In genomic region chr16:45610267-45610666, GRCm38 (mm10) we compare ENCODE assay signal across 21 mouse cellular contexts. TPM values are rescaled to one million over a fixed set of nuclear protein-coding genes. Genes with fewer than 3 reads are reported as not detected.
A peak's percentile ranks its signal among the peaks of the same experiment; 100 is the strongest.
DNase-seq lines count a peak whose midpoint lies in the region; ATAC-seq and TF ChIP-seq lines count a peak whose summit lies in the region.
"Had no signal": no experiment of that assay in that cellular context is flagged by ENCODE, and none has a peak within 500 bp of the region (broad histone marks: within the 10 kb centered on the region; RNA-seq: fewer than 3 reads in every experiment).

TSS of gene Gcsam (plus strand) at chr16:45610380.

- H3K4me1 ChIP-seq in lung, embryonic 16.5 days (replicated peaks; ENCODE audit: control insufficient read depth, insufficient read depth, low read length): no peaks in the 10 kb centered on the region
- H3K4me1 ChIP-seq in intestine, postnatal 0 days (replicated peaks; ENCODE audit: control insufficient read depth, insufficient read depth, low read length): no peaks in the 10 kb centered on the region
- H3K4me1 ChIP-seq in stomach, embryonic 15.5 days: no peaks in the 10 kb centered on the region
- no peaks in the 10 kb centered on the region for H3K4me1 ChIP-seq in hindbrain, embryonic 13.5 days (replicated peaks)
- H3K4me1 ChIP-seq: embryonic facial prominence, embryonic 12.5 days; hindbrain, embryonic 15.5 days had no signal

- no peak for TF ChIP-seq CTCF in intestine, postnatal 0 days (IDR thresholded peaks at IDR 0.05; ENCODE audit: low read depth)
- no peak for TF ChIP-seq CTCF in layer of hippocampus, adult 2 months (conservative IDR thresholded peaks at IDR 0.05)

- no peaks in the 10 kb centered on the region for H3K9me3 ChIP-seq in lung, embryonic 16.5 days (ENCODE audit: control insufficient read depth, low read length)
- H3K9me3 ChIP-seq in intestine, postnatal 0 days (ENCODE audit: control insufficient read depth): no peaks in the 10 kb centered on the region
- H3K9me3 ChIP-seq in stomach, embryonic 15.5 days: no peaks in the 10 kb centered on the region
- H3K9me3 ChIP-seq in hindbrain, embryonic 13.5 days: no peaks in the 10 kb centered on the region
- H3K9me3 ChIP-seq: embryonic facial prominence, embryonic 12.5 days; hindbrain, embryonic 15.5 days had no signal

- ATAC-seq in lung, embryonic 16.5 days (ENCODE audit: low read depth): no peak
- peak; percentile 58 to 79; a peak in 3 of 4 replicates for ATAC-seq in hematopoietic stem cell, adult 5-6 weeks (replicated peaks in 1 of 2; ENCODE audit: insufficient read depth in 1 of 2, low FRiP score in 2 of 2, low TSS enrichment in 1 of 2, low read depth in 1 of 2, poor library complexity in 2 of 2, severe bottlenecking in 2 of 2)
- ATAC-seq in intestine, postnatal 0 days: peak; percentile 67
- ATAC-seq in stomach, embryonic 15.5 days (ENCODE audit: insufficient read depth, low FRiP score, low read depth): peak; percentile 56
- no peak for ATAC-seq in hindbrain, embryonic 13.5 days (ENCODE audit: low FRiP score)
- ATAC-seq: forebrain, embryonic 14.5 days had no signal

- no peaks in the 10 kb centered on the region for H3K36me3 ChIP-seq in lung, embryonic 16.5 days (ENCODE audit: control insufficient read depth, insufficient read depth, low read length)
- no peaks in the 10 kb centered on the region for H3K36me3 ChIP-seq in intestine, postnatal 0 days (ENCODE audit: control insufficient read depth, insufficient read depth)
- H3K36me3 ChIP-seq in stomach, embryonic 15.5 days: no peaks in the 10 kb centered on the region
- no peaks in the 10 kb centered on the region for H3K36me3 ChIP-seq in hindbrain, embryonic 13.5 days
- H3K36me3 ChIP-seq: embryonic facial prominence, embryonic 12.5 days; hindbrain, embryonic 15.5 days had no signal

- H3K27me3 ChIP-seq in lung, embryonic 16.5 days (ENCODE audit: control insufficient read depth, insufficient read depth, low read depth, low read length): no peaks in the 10 kb centered on the region
- no peaks in the 10 kb centered on the region for H3K27me3 ChIP-seq in intestine, postnatal 0 days (replicated peaks; ENCODE audit: control insufficient read depth, insufficient read depth, low read length)
- no peaks in the 10 kb centered on the region for H3K27me3 ChIP-seq in stomach, embryonic 15.5 days (replicated peaks)
- H3K27me3 ChIP-seq in hindbrain, embryonic 13.5 days: no peaks in the 10 kb centered on the region
- H3K27me3 ChIP-seq: embryonic facial prominence, embryonic 12.5 days; hindbrain, embryonic 15.5 days had no signal

- no peak within 1 kb of the TSS for H3K4me3 ChIP-seq in lung, embryonic 16.5 days (ENCODE audit: low read length)
- no peak within 1 kb of the TSS for H3K4me3 ChIP-seq in intestine, postnatal 0 days (ENCODE audit: low read depth, low read length)
- H3K4me3 ChIP-seq in stomach, embryonic 15.5 days (replicated peaks): no peak within 1 kb of the TSS
- H3K4me3 ChIP-seq in layer of hippocampus, adult 2 months: no peak within 1 kb of the TSS
- H3K4me3 ChIP-seq in hindbrain, embryonic 13.5 days: no peak within 1 kb of the TSS
- H3K4me3 ChIP-seq: embryonic facial prominence, embryonic 12.5 days; hindbrain, embryonic 15.5 days had no signal

- H3K9ac ChIP-seq in lung, embryonic 16.5 days (ENCODE audit: low read length): no peak within 1 kb of the TSS
- H3K9ac ChIP-seq in intestine, postnatal 0 days (ENCODE audit: low read depth, low read length): no peak within 1 kb of the TSS
- no peak within 1 kb of the TSS for H3K9ac ChIP-seq in stomach, embryonic 15.5 days
- no peak within 1 kb of the TSS for H3K9ac ChIP-seq in hindbrain, embryonic 13.5 days
- H3K9ac ChIP-seq: embryonic facial prominence, embryonic 12.5 days; hindbrain, embryonic 15.5 days had no signal

- DNase-seq in lung, postnatal 36 days: no peak
- DNase-seq in layer of hippocampus, adult 2 months (ENCODE audit: low spot score in 2 of 2): no peak
- DNase-seq: adrenal gland, adult 2 months; cerebellum, adult 2 months; cerebellum, postnatal 36 days; heart, postnatal 10 days; kidney, adult 8-10 months; kidney, postnatal 25 days; lung, adult 2 months; right cerebral cortex, postnatal 14 days; thymus, postnatal 4 days had no signal

- H3K4me2 ChIP-seq in lung, embryonic 16.5 days (ENCODE audit: low read depth, low read length): no peak within 1 kb of the TSS
- H3K4me2 ChIP-seq in intestine, postnatal 0 days (replicated peaks; ENCODE audit: low read depth): no peak within 1 kb of the TSS
- H3K4me2 ChIP-seq in stomach, embryonic 15.5 days: no peak within 1 kb of the TSS
- H3K4me2 ChIP-seq in hindbrain, embryonic 13.5 days: no peak within 1 kb of the TSS
- H3K4me2 ChIP-seq: embryonic facial prominence, embryonic 12.5 days; heart, embryonic 11.5 days; hindbrain, embryonic 15.5 days had no signal

- WGBS in lung, embryonic 16.5 days: 44% methylated on average over 4 of the region's 4 CpGs
- 31% methylated on average over 4 of the region's 4 CpGs for WGBS in intestine, postnatal 0 days
- WGBS in stomach, embryonic 15.5 days: 52% methylated on average over 4 of the region's 4 CpGs
- WGBS in hindbrain, embryonic 13.5 days: 79% methylated on average over 4 of the region's 4 CpGs

- H3K27ac ChIP-seq in lung, embryonic 16.5 days (ENCODE audit: low read length): peak within 1 kb of the TSS; percentile 48; the same call in 1 of the 2 replicates
- H3K27ac ChIP-seq in intestine, postnatal 0 days (ENCODE audit: low read depth, low read length): peak within 1 kb of the TSS; percentile 50
- H3K27ac ChIP-seq in stomach, embryonic 15.5 days: no peak within 1 kb of the TSS
- H3K27ac ChIP-seq in layer of hippocampus, adult 2 months: no peak within 1 kb of the TSS
- no peak within 1 kb of the TSS for H3K27ac ChIP-seq in hindbrain, embryonic 13.5 days
- H3K27ac ChIP-seq: embryonic facial prominence, embryonic 12.5 days; hindbrain, embryonic 15.5 days had no signal

RNA-seq across cellular contexts. Expression of gene Gcsam, which starts in this region (rescaled TPM):
- polyA plus RNA-seq in lung, embryonic 16.5 days (2015; fragmentation: Nextera tagmentation; extraction: Ambion mirVana): 0.08 and 0.38 TPM in 2 replicates
- total RNA-seq in hematopoietic stem cell, adult 5-6 weeks (2017): 4.2 and 7.8 TPM in 2 replicates
- 0.16 and 0.17 TPM in 2 replicates for polyA plus RNA-seq in intestine, postnatal 0 days (2015; fragmentation: Nextera tagmentation; extraction: Ambion mirVana)
- 0.21 and 0.63 TPM in 2 replicates for polyA plus RNA-seq in stomach, embryonic 15.5 days (2015; fragmentation: Nextera tagmentation; extraction: Ambion mirVana)
- total RNA-seq in layer of hippocampus, adult 2 months (2021): not detected
- polyA plus RNA-seq in hindbrain, embryonic 13.5 days (2015; fragmentation: Nextera tagmentation; extraction: Ambion mirVana): not detected in 2 replicates
- total RNA-seq: midbrain, postnatal 0 days had no signal
- polyA plus RNA-seq: adrenal gland, adult 2 months; cerebellum, adult 2 months; forebrain, embryonic 14.5 days; hindbrain, embryonic 15.5 days; midbrain, postnatal 0 days had no signal

Comparison
In these comparisons a context has a peak if more than half of its experiments do, and no peak if none do; other contexts are left out.
1. Peak in ATAC-seq and H3K27ac ChIP-seq in intestine, postnatal 0 days; RNA of the gene not detected or under 1 TPM.
2. Peak in ATAC-seq in stomach, embryonic 15.5 days; RNA of the gene not detected or under 1 TPM.
3. ATAC-seq: peak in hematopoietic stem cell, adult 5-6 weeks (2 of 2); none in lung, embryonic 16.5 days (single experiment) and hindbrain, embryonic 13.5 days (single experiment).